Comparison of ENCODE assay signal across 8 mouse cellular contexts in genomic region chr7:115453713-115454073, GRCm38 (mm10).
DNase-seq lines count a peak whose midpoint lies in the region; ATAC-seq and TF ChIP-seq lines count a peak whose summit lies in the region.

No protein-coding gene starts in this region.

- H3K27me3 ChIP-seq in lung, embryonic 14.5 days (ENCODE audit: insufficient read depth, low read length) = no peaks in the 10 kb centered on the region
- H3K27me3 ChIP-seq in forebrain, embryonic 13.5 days = 0 out of 2 replicates have a peak, but pooled peaks cover 4% of the 10 kb centered on the region
- no peaks in the 10 kb centered on the region for H3K27me3 ChIP-seq in liver, embryonic 15.5 days

- H3K36me3 ChIP-seq in lung, embryonic 14.5 days (ENCODE audit: insufficient read depth) = no peaks in the 10 kb centered on the region
- no peaks in the 10 kb centered on the region for H3K36me3 ChIP-seq in forebrain, embryonic 13.5 days (ENCODE audit: poor library complexity, severe bottlenecking)
- no peaks in the 10 kb centered on the region for H3K36me3 ChIP-seq in liver, embryonic 15.5 days (replicated peaks)

- WGBS in lung, embryonic 14.5 days = 53% methylated on average over 7 of the region's 7 CpGs
- WGBS in forebrain, embryonic 13.5 days = 61% methylated on average over 7 of the region's 7 CpGs
- 54% methylated on average over 7 of the region's 7 CpGs for WGBS in liver, embryonic 15.5 days (ENCODE audit: insufficient replicate concordance)

- intact Hi-C loops in gastrocnemius, adult 2 months (cut with DNase I) = loop anchor here (2.0 kb wide), 1 partner anchor 587 kb away; no protein-coding TSS in a partner anchor

- peak overlapping the region; percentile 61 for H3K27ac ChIP-seq in gastrocnemius, adult 2 months
- no peak overlapping the region for H3K27ac ChIP-seq in lung, embryonic 14.5 days (ENCODE audit: low read depth)
- H3K27ac ChIP-seq in forebrain, embryonic 13.5 days = no peak overlapping the region
- H3K27ac ChIP-seq in liver, embryonic 15.5 days (replicated peaks) = no peak overlapping the region

- no peak for TF ChIP-seq CTCF in gastrocnemius, adult 2 months (IDR thresholded peaks at IDR 0.05)
- no peak for TF ChIP-seq CTCF in lung, embryonic 14.5 days (IDR thresholded peaks at IDR 0.05; ENCODE audit: low read depth)

- H3K4me3 ChIP-seq in gastrocnemius, adult 2 months = peak overlapping the region; percentile 37; the same call in 1 of the 2 replicates
- no peak overlapping the region for H3K4me3 ChIP-seq in lung, embryonic 14.5 days (ENCODE audit: low read depth, low read length)
- no peak overlapping the region for H3K4me3 ChIP-seq in forebrain, embryonic 13.5 days
- no peak overlapping the region for H3K4me3 ChIP-seq in liver, embryonic 15.5 days (replicated peaks)

- H3K9ac ChIP-seq in lung, embryonic 14.5 days = no peak overlapping the region
- no peak overlapping the region for H3K9ac ChIP-seq in forebrain, embryonic 13.5 days
- H3K9ac ChIP-seq in liver, embryonic 15.5 days = no peak overlapping the region

- H3K4me2 ChIP-seq in lung, embryonic 14.5 days = peak overlapping the region; percentile 46; the same call in 1 of the 2 replicates
- H3K4me2 ChIP-seq in forebrain, embryonic 13.5 days = peak overlapping the region; percentile 34
- peak overlapping the region; percentile 23; the same call in 1 of the 2 replicates for H3K4me2 ChIP-seq in liver, embryonic 15.5 days

- no peak for DNase-seq in gastrocnemius, adult 2 months
- no peak for DNase-seq in gastrocnemius, postnatal 4 days (ENCODE audit: low spot score in 2 of 2)
- no peak for DNase-seq in lung, embryonic 14.5 days
- no peak for DNase-seq in lung, postnatal 4 days
- DNase-seq in yolk sac, embryonic 10.5 days (ENCODE audit: low spot score) = no peak
- DNase-seq in MN1 (ENCODE audit: low spot score) = no peak

- H3K9me3 ChIP-seq in lung, embryonic 14.5 days (ENCODE audit: low read depth, low read length) = no peaks in the 10 kb centered on the region
- H3K9me3 ChIP-seq in forebrain, embryonic 13.5 days (replicated peaks) = no peaks in the 10 kb centered on the region
- H3K9me3 ChIP-seq in liver, embryonic 15.5 days (replicated peaks) = no peaks in the 10 kb centered on the region

- H3K4me1 ChIP-seq in lung, embryonic 14.5 days (ENCODE audit: insufficient read depth) = peaks cover 6% of the 10 kb centered on the region; the same call in 1 of the 2 replicates
- H3K4me1 ChIP-seq in forebrain, embryonic 13.5 days = peaks cover 14% of the 10 kb centered on the region
- no peaks in the 10 kb centered on the region; the same call in 1 of the 2 replicates for H3K4me1 ChIP-seq in liver, embryonic 15.5 days (replicated peaks)

- peak; percentile 23; the same call in 1 of the 2 replicates for ATAC-seq in lung, embryonic 14.5 days (ENCODE audit: insufficient read depth)
- ATAC-seq in forebrain, embryonic 13.5 days = no peak
- ATAC-seq in liver, embryonic 15.5 days (ENCODE audit: insufficient read depth) = no peak
